Mouse (Mus musculus): Measurements from ENCODE around the gene Thoc5. TPM values are rescaled to one million over a fixed set of nuclear protein-coding genes. Genes with fewer than 3 reads are reported as not detected.

Thoc5 gene
- polyA plus RNA-seq, 1 experiment from 2014 or later: 43.4 TPM

Small RNA genes within 50 kb of the gene (microRNA-seq; reads per million reads assigned to microRNA genes)
- not detected for gene Mir6918

Other genes starting within 250 kb of the Thoc5 start
- 722 and 793 TPM in 2 replicates for gene Uqcr10, start 191.0 kb upstream of the Thoc5 start, polyA plus RNA-seq (2015; fragmentation: Nextera tagmentation; extraction: Ambion mirVana)
- 60.9 and 65.3 TPM in 2 replicates for gene Zmat5, start 190.6 kb upstream of the Thoc5 start, polyA plus RNA-seq (2015; fragmentation: Nextera tagmentation; extraction: Ambion mirVana)
- gene Cabp7, start 148.5 kb upstream of the Thoc5 start, polyA plus RNA-seq (2015; fragmentation: Nextera tagmentation; extraction: Ambion mirVana): 2.9 and 4.2 TPM in 2 replicates
- gene Nf2, start 45.8 kb upstream of the Thoc5 start, polyA plus RNA-seq (2015; fragmentation: Nextera tagmentation; extraction: Ambion mirVana): 61.9 and 62.2 TPM in 2 replicates
- 121 and 137 TPM in 2 replicates for gene Nipsnap1, start 21.4 kb upstream of the Thoc5 start, polyA plus RNA-seq (2015; fragmentation: Nextera tagmentation; extraction: Ambion mirVana)
- gene Nefh, start 52.7 kb downstream of the Thoc5 start, polyA plus RNA-seq (2015; fragmentation: Nextera tagmentation; extraction: Ambion mirVana): 22.1 and 24.0 TPM in 2 replicates
- gene Ap1b1, start 91.5 kb downstream of the Thoc5 start, polyA plus RNA-seq (2015; fragmentation: Nextera tagmentation; extraction: Ambion mirVana): 93.8 and 94.4 TPM in 2 replicates
- gene Rasl10a, start 162.8 kb downstream of the Thoc5 start, polyA plus RNA-seq (2015; fragmentation: Nextera tagmentation; extraction: Ambion mirVana): 2.8 and 2.9 TPM in 2 replicates
- gene Gas2l1, start 170.0 kb downstream of the Thoc5 start, polyA plus RNA-seq (2015; fragmentation: Nextera tagmentation; extraction: Ambion mirVana): 25.9 and 26.0 TPM in 2 replicates
- 40.0 and 41.5 TPM in 2 replicates for gene Rhbdd3, start 203.6 kb downstream of the Thoc5 start, polyA plus RNA-seq (2015; fragmentation: Nextera tagmentation; extraction: Ambion mirVana)
- gene Ewsr1, start 203.9 kb downstream of the Thoc5 start, polyA plus RNA-seq (2015; fragmentation: Nextera tagmentation; extraction: Ambion mirVana): 533 and 582 TPM in 2 replicates

Data from neural tube, embryonic 15.5 days (tissue).